Mouse (Mus musculus): ENCODE measurements around the gene Mtus2. TPM values are rescaled to one million over a fixed set of nuclear protein-coding genes. Genes with fewer than 3 reads are reported as not detected.

Mtus2 gene
- total and polyA plus RNA-seq, 2 experiments = 0.18 to 0.66 TPM

- WGBS = 85% methylated on average over 11 of the region's 11 CpGs
- H3K27me3 ChIP-seq (ENCODE audit: control insufficient read depth, insufficient read depth, low read length) = no peaks in the 10 kb centered on the region
- DNase-seq (ENCODE audit: extremely low read depth, low read depth, low spot score) = no peak
Observed at GRCm38 (mm10) chr5:148359131-148359530, 402.0 kb downstream of the Mtus2 start.

GRCm38 (mm10) chr5:148360922-148361758, 404.0 kb downstream of the Mtus2 start:
- H3K9ac ChIP-seq (ENCODE audit: low read depth, low read length) = no peak overlapping the region
- peak; percentile 10 for DNase-seq (ENCODE audit: extremely low read depth, low read depth, low spot score)
- no peaks in the 10 kb centered on the region for H3K4me1 ChIP-seq (ENCODE audit: control insufficient read depth, insufficient read depth, low read length)
- TF ChIP-seq POLR2A (IDR thresholded peaks at IDR 0.05; ENCODE audit: extremely low read depth, insufficient read depth, low read length) = no peak
- no peak for TF ChIP-seq CTCF (IDR thresholded peaks at IDR 0.05; ENCODE audit: low read depth, low read length)
- no peak overlapping the region for H3K27ac ChIP-seq (replicated peaks; ENCODE audit: insufficient read depth, low read depth, low read length)
- H3K27me3 ChIP-seq (ENCODE audit: control insufficient read depth, insufficient read depth, low read length) = no peaks in the 10 kb centered on the region
- H3K4me3 ChIP-seq (ENCODE audit: insufficient read depth, low read depth, low read length) = no peak overlapping the region
- no peaks in the 10 kb centered on the region for H3K36me3 ChIP-seq (ENCODE audit: control insufficient read depth, insufficient read depth, low read length)
- WGBS = 58% methylated on average over 16 of the region's 16 CpGs
- no peaks in the 10 kb centered on the region for H3K79me2 ChIP-seq (ENCODE audit: control insufficient read depth, insufficient read depth, low read length)

More at GRCm38 (mm10) chr5:148359131-148359530, 402.0 kb downstream of the Mtus2 start:
- Histone ChIP-seq H3K36me3 (ENCODE audit: control insufficient read depth, insufficient read depth, low read length) (no peaks in the 10 kb centered on the region), H3K4me1 (ENCODE audit: control insufficient read depth, insufficient read depth, low read length) (no peaks in the 10 kb centered on the region), H3K9ac (ENCODE audit: low read depth, low read length) (no peak overlapping the region), H3K79me2 (ENCODE audit: control insufficient read depth, insufficient read depth, low read length) (no peaks in the 10 kb centered on the region), H3K4me3 (ENCODE audit: insufficient read depth, low read depth, low read length) (no peak overlapping the region), H3K27ac (replicated peaks; ENCODE audit: insufficient read depth, low read depth, low read length) (no peak overlapping the region)
- TF ChIP-seq POLR2A (IDR thresholded peaks at IDR 0.05; ENCODE audit: extremely low read depth, insufficient read depth, low read length) (no peak), CTCF (IDR thresholded peaks at IDR 0.05; ENCODE audit: low read depth, low read length) (no peak)

- no peak overlapping the region for H3K4me3 ChIP-seq (ENCODE audit: insufficient read depth, low read depth, low read length)
- H3K4me1 ChIP-seq (ENCODE audit: control insufficient read depth, insufficient read depth, low read length) = no peaks in the 10 kb centered on the region
- no peaks in the 10 kb centered on the region for H3K36me3 ChIP-seq (ENCODE audit: control insufficient read depth, insufficient read depth, low read length)
- no peak for DNase-seq (ENCODE audit: extremely low read depth, low read depth, low spot score)
- H3K79me2 ChIP-seq (ENCODE audit: control insufficient read depth, insufficient read depth, low read length) = no peaks in the 10 kb centered on the region
- H3K27me3 ChIP-seq (ENCODE audit: control insufficient read depth, insufficient read depth, low read length) = no peaks in the 10 kb centered on the region
- H3K9ac ChIP-seq (ENCODE audit: low read depth, low read length) = no peak overlapping the region
- TF ChIP-seq POLR2A (IDR thresholded peaks at IDR 0.05; ENCODE audit: extremely low read depth, insufficient read depth, low read length) = no peak
- TF ChIP-seq CTCF (IDR thresholded peaks at IDR 0.05; ENCODE audit: low read depth, low read length) = no peak
- no peak overlapping the region for H3K27ac ChIP-seq (replicated peaks; ENCODE audit: insufficient read depth, low read depth, low read length)
- 54% methylated on average over 3 of the region's 3 CpGs for WGBS
Observed at GRCm38 (mm10) chr5:148361759-148362010, 404.6 kb downstream of the Mtus2 start.

GRCm38 (mm10) chr5:148362296-148362695, 405.2 kb downstream of the Mtus2 start:
- Histone ChIP-seq H3K4me3 (ENCODE audit: insufficient read depth, low read depth, low read length) (no peak overlapping the region), H3K9ac (ENCODE audit: low read depth, low read length) (no peak overlapping the region), H3K27me3 (ENCODE audit: control insufficient read depth, insufficient read depth, low read length) (no peaks in the 10 kb centered on the region), H3K79me2 (ENCODE audit: control insufficient read depth, insufficient read depth, low read length) (no peaks in the 10 kb centered on the region), H3K27ac (replicated peaks; ENCODE audit: insufficient read depth, low read depth, low read length) (no peak overlapping the region), H3K4me1 (ENCODE audit: control insufficient read depth, insufficient read depth, low read length) (no peaks in the 10 kb centered on the region), H3K36me3 (ENCODE audit: control insufficient read depth, insufficient read depth, low read length) (no peaks in the 10 kb centered on the region)
- WGBS = 95% methylated on average over 7 of the region's 7 CpGs
- TF ChIP-seq POLR2A (IDR thresholded peaks at IDR 0.05; ENCODE audit: extremely low read depth, insufficient read depth, low read length) = no peak
- TF ChIP-seq CTCF (IDR thresholded peaks at IDR 0.05; ENCODE audit: low read depth, low read length) = no peak
- DNase-seq (ENCODE audit: extremely low read depth, low read depth, low spot score) = no peak

GRCm38 (mm10) chr5:148363441-148364113, 406.5 kb downstream of the Mtus2 start:
- Histone ChIP-seq H3K27me3 (ENCODE audit: control insufficient read depth, insufficient read depth, low read length) (no peaks in the 10 kb centered on the region), H3K4me3 (ENCODE audit: insufficient read depth, low read depth, low read length) (no peak overlapping the region), H3K27ac (replicated peaks; ENCODE audit: insufficient read depth, low read depth, low read length) (no peak overlapping the region), H3K36me3 (ENCODE audit: control insufficient read depth, insufficient read depth, low read length) (no peaks in the 10 kb centered on the region), H3K79me2 (ENCODE audit: control insufficient read depth, insufficient read depth, low read length) (no peaks in the 10 kb centered on the region), H3K9ac (ENCODE audit: low read depth, low read length) (no peak overlapping the region), H3K4me1 (ENCODE audit: control insufficient read depth, insufficient read depth, low read length) (no peaks in the 10 kb centered on the region)
- TF ChIP-seq CTCF (IDR thresholded peaks at IDR 0.05; ENCODE audit: low read depth, low read length) = no peak
- TF ChIP-seq POLR2A (IDR thresholded peaks at IDR 0.05; ENCODE audit: extremely low read depth, insufficient read depth, low read length) = no peak
- no peak for DNase-seq (ENCODE audit: extremely low read depth, low read depth, low spot score)
- 83% methylated on average over 22 of the region's 22 CpGs for WGBS

Other genes starting within 250 kb of the Mtus2 start
- 4.8 and 6.2 TPM in 2 replicates for gene Flt1, start 231.3 kb upstream of the Mtus2 start, total RNA-seq (2014; rRNA removed)
- 1.2 and 1.3 TPM in 2 replicates for gene Flt1, start 231.3 kb upstream of the Mtus2 start, polyA plus RNA-seq (2012; rRNA removed)
- 159 and 233 TPM in 2 replicates for gene Pomp, start 96.9 kb upstream of the Mtus2 start, total RNA-seq (2014; rRNA removed)
- 71.0 and 101 TPM in 2 replicates for gene Pomp, start 96.9 kb upstream of the Mtus2 start, polyA plus RNA-seq (2012; rRNA removed)
- 38.0 and 58.3 TPM in 2 replicates for gene Slc46a3, start 62.5 kb upstream of the Mtus2 start, total RNA-seq (2014; rRNA removed)
- 72.7 and 88.3 TPM in 2 replicates for gene Slc46a3, start 62.5 kb upstream of the Mtus2 start, polyA plus RNA-seq (2012; rRNA removed)